Mouse (Mus musculus): ENCODE results near the gene Abhd6.

- TF ChIP-seq CHD2 (IDR thresholded peaks at IDR 0.05; ENCODE audit: low read depth, low read length) (no peak), ZNF384 (IDR thresholded peaks at IDR 0.05; ENCODE audit: low read depth, low read length) (no peak), ZC3H11A (IDR thresholded peaks at IDR 0.05; ENCODE audit: borderline replicate concordance, low read depth, low read length) (no peak), MAFK (IDR thresholded peaks at IDR 0.05; ENCODE audit: insufficient read depth, low read depth, low read length) (no peak), HCFC1 (IDR thresholded peaks at IDR 0.05; ENCODE audit: borderline replicate concordance, insufficient read depth, low read length) (no peak)
Measured at GRCm38 (mm10) chr14:7992158-7992557, 10.5 kb upstream of the Abhd6 start.

All from ES-E14 (cell line).